Mouse (Mus musculus): ENCODE data around the gene Muc13.

- TF ChIP-seq FLI1 (IDR thresholded peaks at IDR 0.05; ENCODE audit: low read length) (no peak), GATA1 (IDR thresholded peaks at IDR 0.05; ENCODE audit: borderline replicate concordance, low read length) (no peak)
Measured at GRCm38 (mm10) chr16:33755961-33756360, 37.9 kb upstream of the Muc13 start.
